Mouse (Mus musculus) forebrain, postnatal 0 days (tissue): ENCODE measurements around the gene Rnd3. TPM values are rescaled to one million over a fixed set of nuclear protein-coding genes. Genes with fewer than 3 reads are reported as not detected.

Source experiments
- ATAC-seq: fragments of 200-750 bp; cut with Nextera tagmentation; 2 replicates; pipeline ENCODE4 v1.8.0; 2017; ENCODE audit warnings: mild to moderate bottlenecking, moderate library complexity
- DNase-seq: peaks from one replicate; pipeline ENCODE4 v3.0.0-alpha.2; 2015
- H3K27ac ChIP-seq: fragments of 300-500 bp; sonication (generic); 2 replicates; pipeline ENCODE4 v1.5.1; 2014; ENCODE audit warnings: low read depth, mild to moderate bottlenecking, antibody characterized with exemption, low read length, moderate library complexity, mixed read lengths
- H3K27me3 ChIP-seq: fragments of 300-500 bp; sonication (generic); 2 replicates; pipeline ENCODE4 v1.6.1; 2014; ENCODE audit warnings: mild to moderate bottlenecking, low read length, mixed read lengths; ENCODE audit not compliant: insufficient read depth
- H3K36me3 ChIP-seq: fragments of 300-500 bp; sonication (generic); 2 replicates; pipeline ENCODE4 v1.6.1; 2014; ENCODE audit warnings: mild to moderate bottlenecking, moderate library complexity; ENCODE audit not compliant: insufficient read depth
- H3K4me1 ChIP-seq: fragments of 300-500 bp; sonication (generic); 2 replicates; pipeline ENCODE4 v1.6.1; 2014; ENCODE audit warnings: antibody characterized with exemption; ENCODE audit not compliant: insufficient read depth
- H3K4me2 ChIP-seq: fragments of 300-500 bp; sonication (generic); 2 replicates; pipeline ENCODE4 v1.6.1; 2014; ENCODE audit warnings: low read depth, mild to moderate bottlenecking, moderate library complexity
- H3K4me3 ChIP-seq: fragments of 300-500 bp; sonication (generic); 2 replicates; pipeline ENCODE4 v1.5.1; 2014; ENCODE audit warnings: low read depth, low read length, mixed read lengths
- H3K9ac ChIP-seq: fragments of 300-500 bp; sonication (generic); 2 replicates; pipeline ENCODE4 v1.6.1; 2014; ENCODE audit warnings: mild to moderate bottlenecking
- H3K9me3 ChIP-seq: fragments of 300-500 bp; sonication (generic); 2 replicates; pipeline ENCODE4 v1.6.1; 2016; ENCODE audit warnings: low read length
- CTCF ChIP-seq: sonication (generic); IDR thresholded peaks from 2 replicates; pipeline ENCODE4 v1.5.1; 2016; ENCODE audit warnings: antibody characterized with exemption, control low read depth, low read depth
- WGBS: fragments of 180-500 bp; shearing (Covaris S2); extraction: QIAGEN DNeasy Blood & Tissue Kit; methylation state at CpG from one replicate; pipeline ENCODE4 v1.1.7; 2014; 5-methylcytosine and 5-hydroxymethylcytosine counted together
- polyA plus RNA-seq: library from polyadenylated mRNA; unstranded; fragments of >200 nt; fragmentation: Nextera tagmentation; extraction: Ambion mirVana; gene quantifications from 2 replicates; pipeline ENCODE4 v1.2.1, GENCODE M21; 2015
- total RNA-seq: library from RNA; depleted of rRNA; stranded (reverse); fragments of >200 nt; gene quantifications from 2 replicates; pipeline ENCODE4 v1.2.3, GENCODE M21; 2014

The Rnd3 gene
- total and polyA plus RNA-seq, 2 experiments from 2014 or later: 72.7 to 103 TPM

DNA sequence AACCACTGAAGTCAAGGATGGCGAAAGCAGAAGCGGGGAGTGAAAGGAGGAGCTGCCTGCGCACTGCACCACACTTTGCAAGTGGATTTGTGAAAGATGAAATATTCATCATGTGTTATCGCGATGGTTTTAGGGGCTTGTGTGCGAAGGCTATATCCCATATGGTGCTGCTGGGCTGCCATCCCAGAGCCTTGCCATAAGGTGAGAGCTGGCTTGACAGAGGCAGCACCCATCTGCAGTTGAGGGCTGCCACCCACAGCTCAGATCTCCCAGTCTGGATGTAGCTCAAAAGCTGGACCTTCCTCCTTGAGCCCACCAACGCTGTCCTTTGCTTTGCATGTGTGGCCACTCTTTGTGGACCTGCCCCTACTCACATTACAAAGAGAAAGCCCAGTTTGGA lies 58.2 kb downstream of the Rnd3 start:
- 44% methylated on average over 7 of the region's 7 CpGs for WGBS
- H3K27me3 ChIP-seq: no peaks in the 10 kb centered on the region
- no peaks in the 10 kb centered on the region for H3K9me3 ChIP-seq
- no peak overlapping the region for H3K4me3 ChIP-seq
- DNase-seq (no peak), ATAC-seq (peak; percentile 58)
- no peaks in the 10 kb centered on the region for H3K36me3 ChIP-seq
- H3K4me2 ChIP-seq: no peak overlapping the region
- H3K9ac ChIP-seq: no peak overlapping the region
- TF ChIP-seq CTCF: no peak
- H3K27ac ChIP-seq: no peak overlapping the region
- peaks cover 15% of the 10 kb centered on the region; the same call in 1 of the 2 replicates for H3K4me1 ChIP-seq

DNA sequence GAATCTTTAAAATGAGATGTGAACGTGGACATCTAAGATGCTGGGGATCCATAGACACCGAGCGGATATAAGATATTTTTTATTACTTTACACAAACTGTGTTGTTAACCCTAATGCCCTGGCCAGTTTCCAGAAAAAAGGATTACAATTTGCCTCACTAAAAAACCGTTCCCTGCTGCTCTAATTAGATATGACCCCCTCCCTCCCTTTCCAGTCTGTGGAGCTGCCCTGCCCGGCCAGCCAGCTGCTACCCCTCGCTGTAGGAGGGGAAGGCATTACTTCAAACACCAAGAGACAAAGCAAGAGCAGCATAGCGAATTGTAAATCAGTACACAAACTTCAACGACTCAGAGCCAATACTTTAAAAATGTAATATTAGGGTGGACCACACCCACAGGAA lies 58.9 kb downstream of the Rnd3 start:
- no peak overlapping the region for H3K4me2 ChIP-seq
- no peak for ATAC-seq
- H3K4me3 ChIP-seq: no peak overlapping the region
- H3K9me3 ChIP-seq: no peaks in the 10 kb centered on the region
- H3K4me1 ChIP-seq: peaks cover 15% of the 10 kb centered on the region; the same call in 1 of the 2 replicates
- WGBS: 11% methylated on average over 8 of the region's 8 CpGs
- no peaks in the 10 kb centered on the region for H3K36me3 ChIP-seq
- TF ChIP-seq CTCF: no peak
- no peak overlapping the region for H3K27ac ChIP-seq
- no peak for DNase-seq
- no peaks in the 10 kb centered on the region for H3K27me3 ChIP-seq
- no peak overlapping the region for H3K9ac ChIP-seq

DNA sequence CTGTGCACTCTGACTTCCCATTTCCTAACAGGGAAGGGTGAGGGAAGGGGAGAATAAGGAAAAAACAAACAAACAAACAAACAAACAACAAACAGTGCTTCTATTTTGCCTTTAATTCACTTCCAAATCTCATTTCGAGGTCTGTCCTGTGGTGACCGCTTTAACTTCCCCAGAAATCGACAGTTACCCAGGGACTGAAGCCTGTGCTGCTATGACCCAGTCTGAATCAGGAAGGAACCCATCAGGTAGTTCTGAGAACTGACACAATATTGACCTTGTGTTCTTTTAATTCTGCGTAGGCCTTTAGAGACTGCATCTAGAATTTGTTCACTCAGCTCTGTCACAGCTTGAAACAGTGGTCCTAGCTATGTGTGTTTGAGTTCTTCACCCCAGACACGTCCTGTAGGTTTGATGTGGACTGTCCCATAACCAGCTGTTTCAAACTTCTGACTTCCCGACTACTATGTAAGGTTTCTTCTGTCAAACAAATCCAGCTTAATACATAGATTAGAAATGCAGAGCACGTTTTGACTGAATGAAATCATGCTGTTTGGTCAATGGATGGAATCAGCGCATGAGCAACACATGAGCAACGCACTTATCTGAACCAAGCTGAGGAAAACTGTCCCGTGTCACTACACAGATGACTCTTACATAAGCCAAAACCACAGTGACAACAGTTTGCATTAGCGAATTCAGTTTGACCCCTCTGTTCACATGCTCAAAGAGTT lies 59.9 kb downstream of the Rnd3 start:
- no peak for DNase-seq
- Histone ChIP-seq H3K27ac (no peak overlapping the region), H3K9me3 (no peaks in the 10 kb centered on the region), H3K36me3 (no peaks in the 10 kb centered on the region), H3K4me2 (no peak overlapping the region), H3K4me1 (peaks cover 15% of the 10 kb centered on the region; the same call in 1 of the 2 replicates), H3K9ac (no peak overlapping the region), H3K4me3 (no peak overlapping the region), H3K27me3 (no peaks in the 10 kb centered on the region)
- ATAC-seq: no peak
- 67% methylated on average over 11 of the region's 11 CpGs for WGBS
- no peak for TF ChIP-seq CTCF

DNA sequence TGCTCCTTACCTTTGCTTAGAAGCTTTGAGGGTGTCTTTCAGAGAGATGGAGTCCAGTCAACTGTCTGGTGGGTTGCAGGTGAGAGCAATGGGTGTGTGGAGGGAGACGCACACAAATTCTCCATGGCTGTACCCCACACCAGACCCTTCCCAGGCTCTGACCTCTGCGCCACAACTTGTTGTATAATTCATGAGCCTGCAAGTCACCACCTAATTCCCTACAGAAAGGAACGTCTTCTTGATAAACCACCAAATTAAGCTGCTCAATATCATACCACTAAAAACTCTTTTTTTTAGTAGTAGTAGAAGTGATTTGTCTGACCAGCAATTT lies 60.8 kb downstream of the Rnd3 start:
- H3K4me1 ChIP-seq: peaks cover 15% of the 10 kb centered on the region; the same call in 1 of the 2 replicates
- H3K4me2 ChIP-seq: no peak overlapping the region
- no peaks in the 10 kb centered on the region for H3K27me3 ChIP-seq
- H3K36me3 ChIP-seq: no peaks in the 10 kb centered on the region
- no peak for ATAC-seq
- peak overlapping the region; percentile 48; the same call in 1 of the 2 replicates for H3K27ac ChIP-seq
- 27% methylated on average over 3 of the region's 3 CpGs for WGBS
- no peak overlapping the region for H3K4me3 ChIP-seq
- no peak for TF ChIP-seq CTCF
- H3K9ac ChIP-seq: no peak overlapping the region
- no peaks in the 10 kb centered on the region for H3K9me3 ChIP-seq
- no peak for DNase-seq

DNA sequence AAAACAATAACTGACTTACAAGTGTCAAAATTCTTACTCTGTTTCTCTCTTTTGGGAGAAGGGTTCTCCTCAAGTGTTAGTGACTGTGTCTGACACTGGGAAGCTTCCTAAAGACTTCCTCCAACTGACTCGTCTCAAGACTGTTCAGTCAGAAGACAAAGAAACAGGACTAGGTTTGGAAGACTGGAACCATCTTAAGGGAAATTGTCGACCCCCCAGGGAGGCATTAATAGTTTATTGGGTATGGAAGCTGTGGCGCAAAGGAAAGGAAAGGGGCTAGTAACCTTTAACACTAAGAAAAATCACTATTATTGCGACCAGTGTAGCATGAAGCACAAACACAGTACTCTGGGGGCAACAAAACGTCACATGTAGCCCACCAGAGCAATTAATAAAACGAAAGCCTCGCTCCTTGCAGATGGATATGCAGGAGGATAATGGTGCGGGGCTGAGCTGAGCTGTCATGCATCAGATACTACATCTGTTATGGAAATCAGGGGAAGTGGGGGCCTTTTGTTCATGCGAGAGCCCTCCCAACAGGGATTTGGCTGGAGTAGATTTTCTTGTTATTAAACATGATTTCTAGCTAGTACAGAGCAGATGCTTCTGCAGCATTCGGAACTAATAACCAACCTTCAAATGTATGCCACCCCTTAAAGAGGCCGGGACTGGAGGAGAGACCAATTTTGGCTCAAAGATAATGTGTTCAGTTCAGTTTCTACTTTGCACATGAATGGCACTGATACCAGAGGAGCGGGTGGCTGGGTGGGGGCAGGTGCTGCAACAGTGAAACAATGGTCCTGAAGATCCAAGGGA lies 61.4 kb downstream of the Rnd3 start:
- no peak overlapping the region for H3K9ac ChIP-seq
- peak; percentile 50 for DNase-seq
- no peak overlapping the region for H3K4me3 ChIP-seq
- H3K9me3 ChIP-seq: no peaks in the 10 kb centered on the region
- peak overlapping the region; percentile 48 for H3K27ac ChIP-seq
- no peaks in the 10 kb centered on the region for H3K36me3 ChIP-seq
- no peak overlapping the region for H3K4me2 ChIP-seq
- peaks cover 15% of the 10 kb centered on the region; the same call in 1 of the 2 replicates for H3K4me1 ChIP-seq
- TF ChIP-seq CTCF: no peak
- ATAC-seq: peak; percentile 84
- no peaks in the 10 kb centered on the region for H3K27me3 ChIP-seq
- WGBS: 16% methylated on average over 12 of the region's 12 CpGs

DNA sequence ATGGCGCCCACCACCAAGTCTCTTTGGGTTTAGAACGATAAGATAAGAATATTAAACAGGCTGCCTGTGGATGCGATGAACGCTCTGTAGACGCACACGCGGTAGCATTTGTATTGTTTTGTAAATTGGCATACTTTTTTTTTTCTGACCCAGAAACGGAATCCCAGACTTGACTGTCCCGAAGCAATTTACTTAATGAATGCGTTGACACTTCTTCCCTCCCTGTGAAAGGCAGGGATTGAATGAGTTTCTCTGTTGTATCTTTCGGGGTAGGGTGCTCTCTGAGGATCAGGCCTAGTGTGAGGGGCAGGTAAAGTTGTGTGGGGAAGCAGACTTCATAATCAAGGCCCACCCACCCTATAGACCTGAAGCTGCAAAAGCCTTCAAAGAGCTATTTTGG lies 63.8 kb downstream of the Rnd3 start:
- Histone ChIP-seq H3K4me2 (no peak overlapping the region), H3K4me3 (no peak overlapping the region), H3K36me3 (no peaks in the 10 kb centered on the region), H3K27me3 (no peaks in the 10 kb centered on the region), H3K9ac (no peak overlapping the region), H3K9me3 (no peaks in the 10 kb centered on the region), H3K27ac (no peak overlapping the region), H3K4me1 (peaks cover 16% of the 10 kb centered on the region)
- TF ChIP-seq CTCF: no peak
- ATAC-seq (no peak), DNase-seq (no peak)
- WGBS: 37% methylated on average over 11 of the region's 11 CpGs

DNA sequence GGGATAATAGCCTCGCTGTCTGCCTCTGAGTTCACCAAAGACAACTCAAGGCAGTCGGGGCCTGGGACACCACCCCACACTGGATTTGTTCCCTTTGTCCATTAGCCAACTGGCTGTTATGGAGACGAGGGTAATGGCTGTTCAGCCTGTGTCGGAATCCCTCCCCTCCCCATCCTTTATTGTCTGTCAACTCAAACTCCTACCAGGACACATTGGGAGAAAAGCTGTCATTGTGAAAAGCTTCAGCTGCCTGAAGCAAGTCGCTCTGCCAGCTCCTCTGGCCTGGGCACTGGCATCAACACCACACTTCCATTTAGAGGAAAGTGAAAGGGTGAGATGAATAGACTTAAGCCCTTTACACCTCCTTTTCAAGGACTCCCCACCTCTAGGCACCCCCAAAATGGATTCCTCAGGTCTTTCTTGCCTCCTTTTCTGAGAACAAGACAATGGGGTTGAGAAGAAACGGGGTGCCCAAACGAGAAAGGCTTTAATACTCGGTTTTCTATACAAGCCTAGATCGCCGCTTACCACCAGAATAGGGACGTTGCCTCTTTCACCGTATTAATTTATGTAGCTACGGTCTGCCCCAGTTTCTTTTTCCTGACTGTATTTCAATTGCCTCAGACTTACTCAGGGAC lies 66.1 kb downstream of the Rnd3 start:
- Histone ChIP-seq H3K27me3 (no peaks in the 10 kb centered on the region), H3K4me1 (peaks cover 11% of the 10 kb centered on the region), H3K4me3 (no peak overlapping the region), H3K27ac (0 out of 2 replicates have a peak overlapping the region, but pooled peaks have one; percentile 5), H3K9ac (no peak overlapping the region), H3K9me3 (no peaks in the 10 kb centered on the region), H3K36me3 (no peaks in the 10 kb centered on the region), H3K4me2 (no peak overlapping the region; the same call in 1 of the 2 replicates)
- DNase-seq (peak; percentile 67), ATAC-seq (peak; percentile 83)
- no peak for TF ChIP-seq CTCF
- 21% methylated on average over 13 of the region's 13 CpGs for WGBS
